Mouse (Mus musculus) splenic B cell, adult 2 months (primary cell): ENCODE measurements around the gene Dpm3.
A peak's percentile ranks its signal among the peaks of the same experiment; 100 is the strongest.

ENCODE experiments used
- DNase-seq: peaks from one replicate; pipeline ENCODE4 v3.0.0-alpha.2; 2011; ENCODE audit warnings: low read depth, low spot score
- H3K27me3 ChIP-seq: 2 replicates; pipeline ENCODE4 v1.6.1; 2012; ENCODE audit warnings: mild to moderate bottlenecking, low read length, moderate library complexity, mixed read lengths; ENCODE audit not compliant: control insufficient read depth, poor library complexity, insufficient read depth, severe bottlenecking
- H3K36me3 ChIP-seq: 2 replicates; pipeline ENCODE4 v1.6.1; 2012; ENCODE audit warnings: mild to moderate bottlenecking, low read length, moderate library complexity, mixed read lengths; ENCODE audit not compliant: control insufficient read depth, poor library complexity, insufficient read depth, severe bottlenecking

The Dpm3 gene

GRCm38 (mm10) chr3:89270051-89270755 lies 11.0 kb downstream of the Dpm3 start, which contains the start of gene Slc50a1:
TSS of gene Slc50a1 (minus strand) at chr3:89270570.
- H3K27me3 ChIP-seq = no peaks in the 10 kb centered on the region
- peak; percentile 70 for DNase-seq
- no peaks in the 10 kb centered on the region; the same call in 1 of the 2 replicates for H3K36me3 ChIP-seq

GRCm38 (mm10) chr3:89270891-89271290 lies 11.7 kb downstream of the Dpm3 start:
- no peak for DNase-seq
- H3K36me3 ChIP-seq = no peaks in the 10 kb centered on the region; the same call in 1 of the 2 replicates
- H3K27me3 ChIP-seq = no peaks in the 10 kb centered on the region

GRCm38 (mm10) chr3:89271760-89272159 lies 12.6 kb downstream of the Dpm3 start:
- H3K27me3 ChIP-seq = no peaks in the 10 kb centered on the region
- DNase-seq = no peak
- H3K36me3 ChIP-seq = no peaks in the 10 kb centered on the region; the same call in 1 of the 2 replicates

- DNase-seq = no peak
- no peaks in the 10 kb centered on the region for H3K36me3 ChIP-seq
- no peaks in the 10 kb centered on the region for H3K27me3 ChIP-seq
These were observed 16.9 kb downstream of the Dpm3 start for GRCm38 (mm10) chr3:89276061-89276460.

- H3K36me3 ChIP-seq = no peaks in the 10 kb centered on the region
- DNase-seq = no peak
These were observed 18.3 kb downstream of the Dpm3 start for GRCm38 (mm10) chr3:89277281-89278021.

GRCm38 (mm10) chr3:89278107-89278506 lies 18.9 kb downstream of the Dpm3 start:
- Histone ChIP-seq H3K36me3 (no peaks in the 10 kb centered on the region), H3K27me3 (no peaks in the 10 kb centered on the region)
- no peak for DNase-seq

More at GRCm38 (mm10) chr3:89277281-89278021, 18.3 kb downstream of the Dpm3 start:
- H3K27me3 ChIP-seq = no peaks in the 10 kb centered on the region

- H3K36me3 ChIP-seq = no peaks in the 10 kb centered on the region
These were observed 19.5 kb downstream of the Dpm3 start for GRCm38 (mm10) chr3:89278643-89279042.

GRCm38 (mm10) chr3:89279153-89279890 lies 20.2 kb downstream of the Dpm3 start:
- Histone ChIP-seq H3K27me3 (no peaks in the 10 kb centered on the region), H3K36me3 (no peaks in the 10 kb centered on the region)
- DNase-seq = peak; percentile 65

More at GRCm38 (mm10) chr3:89278643-89279042, 19.5 kb downstream of the Dpm3 start:
- DNase-seq = no peak
- H3K27me3 ChIP-seq = no peaks in the 10 kb centered on the region

- no peaks in the 10 kb centered on the region for H3K27me3 ChIP-seq
- H3K36me3 ChIP-seq = no peaks in the 10 kb centered on the region
- DNase-seq = peak; percentile 24
These were observed 21.0 kb downstream of the Dpm3 start for GRCm38 (mm10) chr3:89280050-89280605.

GRCm38 (mm10) chr3:89280606-89281511 lies 21.7 kb downstream of the Dpm3 start, which contains the start of gene Efna1:
TSS of gene Efna1 (minus strand) at chr3:89281142.
- peak; percentile 19 for DNase-seq
- Histone ChIP-seq H3K27me3 (no peaks in the 10 kb centered on the region), H3K36me3 (no peaks in the 10 kb centered on the region)

GRCm38 (mm10) chr3:89281579-89282290 lies 22.6 kb downstream of the Dpm3 start:
- DNase-seq = peak; percentile 90
- H3K27me3 ChIP-seq = no peaks in the 10 kb centered on the region
- H3K36me3 ChIP-seq = no peaks in the 10 kb centered on the region

- no peak for DNase-seq
- no peaks in the 10 kb centered on the region for H3K36me3 ChIP-seq
- H3K27me3 ChIP-seq = no peaks in the 10 kb centered on the region
These were observed 23.1 kb downstream of the Dpm3 start for GRCm38 (mm10) chr3:89282291-89282643.

- Histone ChIP-seq H3K27me3 (no peaks in the 10 kb centered on the region), H3K36me3 (no peaks in the 10 kb centered on the region)
- DNase-seq = no peak
These were observed 25.1 kb downstream of the Dpm3 start for GRCm38 (mm10) chr3:89284261-89284660.
